Mouse (Mus musculus) gastrocnemius, postnatal 36 days (tissue): Measurements from ENCODE around the gene Nfe2l2. TPM values are rescaled to one million over a fixed set of nuclear protein-coding genes. Genes with fewer than 3 reads are reported as not detected.

Experiments
- DNase-seq, 2 experiments: peaks; one replicate each; pipeline ENCODE4 v3.0.0; 2022
- intact Hi-C: fragments of 180-260 bp; cut with DNase I; formaldehyde crosslinking; loops from one replicate; pipeline ENCODE4 v1.15.1; 2025
- microRNA-seq, 2 experiments: library from miRNA; unstranded; fragments of <30 nt; microRNA quantifications; one replicate each; pipeline ENCODE4 v1.2.0; 2021
- total RNA-seq, 2 experiments: library from RNA; stranded (reverse); gene quantifications; 2 replicates each; pipeline ENCODE4 v1.2.3; 2021

Nfe2l2 gene
- total RNA-seq, 2 experiments from 2014 or later = 33.2 to 40.3 TPM

GRCm38 (mm10) chr2:75631421-75631820 is 73.0 kb downstream of the Nfe2l2 start:
- no peak for DNase-seq
- intact Hi-C loops = no loop called here

- intact Hi-C loops = no loop called here
- no peak for DNase-seq
These were observed 76.0 kb downstream of the Nfe2l2 start for GRCm38 (mm10) chr2:75628487-75628886.

- intact Hi-C loops = no loop called here
These were observed 77.6 kb downstream of the Nfe2l2 start for GRCm38 (mm10) chr2:75626597-75627440.

More at GRCm38 (mm10) chr2:75626597-75627440, 77.6 kb downstream of the Nfe2l2 start:
- DNase-seq = no peak

Small RNA genes lying within 50 kb of the gene (microRNA-seq; reads per million reads assigned to microRNA genes)
- 0 reads per million in 2 experiments for gene Gm24574

Other genes starting within 250 kb of the Nfe2l2 start
- gene Hnrnpa3, start 45.4 kb downstream of the Nfe2l2 start, total RNA-seq = 100 to 1,000 TPM in 1 of 2 experiments, 10 to 100 TPM in 1; 96.6 to 134 TPM
- 10 to 100 TPM; 21.6 to 24.0 TPM for gene Agps, start 127.5 kb upstream of the Nfe2l2 start, total RNA-seq
- gene Ttc30b, start 233.9 kb upstream of the Nfe2l2 start, total RNA-seq = 1 to 10 TPM; 1.8 to 3.9 TPM